Mouse (Mus musculus) olfactory bulb, adult 2 months (tissue): ENCODE measurements around the gene Isg20. TPM values are rescaled to one million over a fixed set of nuclear protein-coding genes. Genes with fewer than 3 reads are reported as not detected.

Source experiments
- H3K27ac ChIP-seq: fragments of 200-500 bp; 2 replicates; pipeline ENCODE4 v1.5.1; 2012; ENCODE audit warnings: low read depth, low read length; ENCODE audit not compliant: insufficient read depth
- H3K4me1 ChIP-seq: fragments of 200-500 bp; 2 replicates; pipeline ENCODE4 v1.6.1; 2012; ENCODE audit warnings: low read length; ENCODE audit not compliant: control insufficient read depth, insufficient read depth
- H3K4me3 ChIP-seq: fragments of 200-500 bp; 2 replicates; pipeline ENCODE4 v1.5.1; 2012; ENCODE audit warnings: mild to moderate bottlenecking, low read depth, low read length, moderate library complexity; ENCODE audit not compliant: insufficient read depth
- CTCF ChIP-seq: fragments of 200-500 bp; IDR thresholded peaks from 2 replicates; pipeline ENCODE4 v1.5.1; 2012; ENCODE audit warnings: low read depth, mild to moderate bottlenecking, low read length, moderate library complexity; ENCODE audit not compliant: insufficient read depth
- POLR2A ChIP-seq: fragments of 200-500 bp; IDR thresholded peaks from 2 replicates; pipeline ENCODE4 v1.6.1; 2012; ENCODE audit warnings: mild to moderate bottlenecking, low read depth, low read length, moderate library complexity; ENCODE audit not compliant: insufficient read depth
- WGBS: fragments of 180-500 bp; shearing (Covaris S2); methylation state at CpG from one replicate; pipeline ENCODE4 v1.1.7; 2018; 5-methylcytosine and 5-hydroxymethylcytosine counted together
- polyA plus RNA-seq: library from polyadenylated mRNA; stranded (reverse); fragments of >200 nt; gene quantifications from 2 replicates; pipeline ENCODE4 v1.2.4, GENCODE M21; 2012; ENCODE audit warnings: low replicate concordance; ENCODE audit not compliant: missing spikeins, insufficient read depth, insufficient read length

The Isg20 gene
- not detected in 2 replicates for polyA plus RNA-seq

DNA sequence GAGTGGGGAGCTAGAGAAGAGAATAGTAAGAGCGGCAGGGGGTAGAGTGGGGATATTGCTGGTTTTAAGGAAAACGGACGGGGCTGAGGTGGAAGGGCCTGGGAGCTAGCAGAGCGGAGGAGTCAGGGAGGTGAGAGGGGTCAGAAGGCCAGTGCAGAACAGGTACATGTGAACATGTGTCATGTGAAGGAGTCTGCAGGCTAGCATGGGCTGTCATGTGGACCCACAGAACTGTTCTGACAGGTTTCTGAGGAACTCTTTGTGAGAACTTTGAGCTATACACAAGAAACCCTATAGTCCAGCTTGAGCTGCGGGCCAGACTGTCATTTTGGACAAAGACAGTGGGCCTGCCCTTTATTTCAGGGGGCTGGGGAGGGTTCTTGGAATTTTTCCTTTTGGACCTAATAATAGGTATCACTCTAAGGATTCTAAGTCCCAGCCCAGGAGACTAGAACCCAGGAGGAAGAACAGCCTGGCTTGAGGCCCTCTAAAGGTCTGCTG, at the start of gene Isg20:
Gene Isg20, plus strand, starts transcription at position 451 of the 501 bp plus-strand sequence.
- Histone ChIP-seq H3K4me3 (peak within 1 kb of the TSS; percentile 27), H3K4me1 (peaks cover 18% of the 10 kb centered on the region), H3K27ac (no peak within 1 kb of the TSS)
- TF ChIP-seq CTCF (no peak), POLR2A (no peak)
- WGBS, result 70% methylated on average over 5 of the region's 5 CpGs

DNA sequence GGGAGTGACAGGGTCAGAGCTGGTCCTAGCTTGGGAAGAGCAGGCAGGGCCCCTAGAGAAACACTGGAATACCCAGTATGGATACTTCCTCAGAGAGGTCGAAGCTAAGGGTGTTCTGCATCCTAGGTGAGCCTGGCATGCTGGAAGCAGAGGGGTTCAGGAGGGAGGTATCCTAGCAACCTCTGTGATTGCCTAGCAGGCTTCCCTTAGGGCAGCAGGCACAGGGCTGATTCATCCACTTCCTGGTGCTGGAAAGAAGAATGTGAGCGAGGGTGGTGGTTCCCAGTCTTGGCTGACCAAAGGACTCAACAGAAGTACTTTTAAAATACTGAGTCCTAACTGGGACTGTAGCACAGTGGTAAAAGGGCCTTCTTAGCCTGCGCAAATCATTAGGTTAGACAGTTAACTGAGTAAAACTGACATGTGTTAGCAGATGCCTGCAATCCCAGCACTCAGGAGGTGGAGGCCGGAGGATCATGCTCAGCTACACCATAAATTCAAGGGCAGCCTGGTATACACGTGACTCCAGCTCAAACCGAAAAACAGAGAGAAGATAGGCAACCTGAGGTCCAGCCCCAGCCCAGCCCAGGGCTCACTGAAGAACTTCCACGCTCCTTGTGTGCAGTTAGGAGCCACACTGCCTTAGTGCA, 49.3 kb upstream of the Isg20 start:
- TF ChIP-seq CTCF, result no peak
- no peak for TF ChIP-seq POLR2A
- H3K4me1 ChIP-seq, result no peaks in the 10 kb centered on the region
- no peak overlapping the region for H3K4me3 ChIP-seq
- 74% methylated on average over 7 of the region's 7 CpGs for whole genome bisulfite sequencing
- no peak overlapping the region for H3K27ac ChIP-seq

DNA sequence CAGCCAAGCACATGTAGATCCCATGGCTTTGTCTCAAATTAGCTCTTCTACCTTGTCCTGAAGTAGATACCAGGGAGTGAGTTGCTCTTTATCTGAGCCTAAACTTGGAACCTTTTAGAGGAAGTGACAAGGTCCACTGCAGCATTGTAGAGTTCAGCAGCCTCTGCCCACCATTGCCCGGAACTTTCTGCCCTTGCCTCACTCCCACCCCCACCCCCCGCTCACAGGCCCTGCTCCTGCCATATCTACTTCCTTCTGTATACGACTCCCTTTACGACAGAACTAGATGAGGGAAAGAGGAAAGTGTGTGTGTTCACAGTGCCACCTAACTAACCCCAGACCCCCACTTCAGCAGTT, 48.8 kb upstream of the Isg20 start:
- TF ChIP-seq POLR2A (no peak), CTCF (no peak)
- Histone ChIP-seq H3K27ac (no peak overlapping the region), H3K4me3 (no peak overlapping the region), H3K4me1 (no peaks in the 10 kb centered on the region)
- 95% methylated on average over 4 of the region's 4 CpGs for WGBS

DNA sequence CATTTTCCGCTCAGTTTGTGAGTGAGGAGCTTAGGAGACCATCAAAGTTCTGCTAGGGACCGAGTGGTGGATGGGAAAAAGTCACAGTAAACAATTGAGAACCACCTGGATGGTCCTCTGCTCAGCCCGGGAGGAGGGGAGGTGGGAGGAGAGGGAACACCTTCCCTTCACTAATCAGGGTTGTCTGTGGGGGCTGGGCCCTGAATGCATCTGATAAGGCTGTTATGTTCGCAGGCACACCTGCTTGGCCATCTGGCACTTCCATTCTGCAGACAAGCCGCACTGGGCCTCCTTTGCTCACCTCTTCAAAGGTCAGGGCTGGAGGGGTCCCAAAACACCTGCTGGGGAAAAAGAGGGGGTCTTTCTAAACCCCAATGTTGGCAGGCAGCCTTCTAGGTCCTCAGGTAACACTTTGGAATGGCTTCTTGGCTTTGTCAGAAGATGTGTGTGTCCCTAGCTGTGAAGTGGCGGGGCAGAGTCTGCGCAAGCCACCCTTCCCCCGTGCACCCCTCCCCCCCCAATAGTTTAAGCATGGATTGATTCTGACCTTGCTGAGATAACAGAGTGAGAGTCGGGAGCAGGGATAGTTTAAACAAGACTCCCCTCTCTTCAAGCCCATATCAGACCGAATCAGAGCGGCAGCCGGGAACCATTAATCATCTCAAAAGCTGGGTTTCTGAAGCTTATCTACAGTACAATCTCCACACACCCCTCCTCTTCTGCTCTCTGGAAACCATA, 47.8 kb upstream of the Isg20 start:
- TF ChIP-seq CTCF (no peak), POLR2A (no peak)
- no peaks in the 10 kb centered on the region for H3K4me1 ChIP-seq
- H3K27ac ChIP-seq, result no peak overlapping the region
- WGBS, result 81% methylated on average over 12 of the region's 12 CpGs
- no peak overlapping the region for H3K4me3 ChIP-seq

DNA sequence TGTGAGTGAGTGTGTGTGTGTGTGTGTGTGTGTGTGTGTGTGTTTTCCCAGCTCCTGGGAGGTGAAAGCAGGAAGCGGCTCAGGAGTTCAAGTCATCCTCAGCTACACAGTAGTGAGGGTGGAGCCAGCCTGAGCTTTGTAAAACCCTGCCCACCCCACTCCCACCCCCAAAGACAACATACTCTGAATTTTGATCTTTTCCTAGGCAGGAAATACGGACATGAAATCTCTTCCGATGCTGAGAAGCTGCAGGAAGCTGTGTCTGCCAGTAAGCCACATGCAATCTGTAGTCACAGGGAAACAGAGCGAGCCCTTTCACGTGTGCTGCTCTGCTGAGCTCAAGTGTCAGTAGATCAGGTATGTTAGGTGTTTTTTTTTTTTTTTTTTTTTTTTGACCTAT, 44.5 kb upstream of the Isg20 start:
- no peak overlapping the region for H3K27ac ChIP-seq
- no peak for TF ChIP-seq POLR2A
- no peak for TF ChIP-seq CTCF
- no peaks in the 10 kb centered on the region for H3K4me1 ChIP-seq
- H3K4me3 ChIP-seq, result no peak overlapping the region
- WGBS, result 81% methylated on average over 5 of the region's 5 CpGs

DNA sequence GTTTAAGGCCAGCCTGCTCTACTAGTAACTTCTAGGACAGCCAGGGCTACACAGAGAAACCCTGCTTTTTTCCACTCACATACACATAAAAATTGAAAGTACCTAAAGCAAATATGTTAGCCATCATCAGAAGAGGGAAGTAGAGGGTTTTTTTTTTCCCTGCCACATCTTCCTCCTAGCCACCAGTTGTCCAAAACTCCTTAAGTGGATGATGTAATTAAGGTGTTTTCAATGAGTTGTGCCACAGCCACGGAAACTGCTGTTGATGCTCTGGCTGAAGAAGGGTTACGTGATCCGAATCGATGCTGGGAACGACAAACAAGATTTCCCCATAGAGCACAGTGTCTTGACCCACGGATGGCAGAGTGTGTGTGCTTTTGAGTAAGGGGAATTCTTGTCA, 40.9 kb upstream of the Isg20 start:
- H3K27ac ChIP-seq, result no peak overlapping the region
- WGBS, result 88% methylated on average over 6 of the region's 6 CpGs
- no peak overlapping the region for H3K4me3 ChIP-seq
- no peak for TF ChIP-seq CTCF
- TF ChIP-seq POLR2A, result no peak
- H3K4me1 ChIP-seq, result no peaks in the 10 kb centered on the region

DNA sequence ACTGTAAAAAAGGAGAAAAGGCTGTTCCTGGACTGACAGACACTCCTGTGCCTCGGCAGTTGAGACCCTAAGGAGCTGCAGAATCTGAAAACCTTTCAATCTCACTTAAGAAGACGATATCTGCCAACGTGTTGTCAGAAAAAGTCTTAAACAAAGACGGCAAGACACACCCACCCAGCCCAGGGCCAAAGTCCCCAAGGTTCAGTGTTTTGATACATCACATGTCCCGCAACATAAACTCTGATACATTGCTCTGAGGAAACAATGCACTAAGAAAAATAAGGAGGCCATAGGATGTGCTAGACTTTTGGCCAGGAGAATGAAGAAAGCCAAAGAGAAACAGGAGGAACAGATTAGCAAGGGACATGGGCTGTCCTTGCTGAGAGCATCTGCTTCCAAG, 40.4 kb upstream of the Isg20 start:
- Histone ChIP-seq H3K4me3 (no peak overlapping the region), H3K27ac (no peak overlapping the region), H3K4me1 (no peaks in the 10 kb centered on the region)
- 84% methylated on average over 5 of the region's 5 CpGs for WGBS
- TF ChIP-seq POLR2A, result no peak
- TF ChIP-seq CTCF, result no peak

DNA sequence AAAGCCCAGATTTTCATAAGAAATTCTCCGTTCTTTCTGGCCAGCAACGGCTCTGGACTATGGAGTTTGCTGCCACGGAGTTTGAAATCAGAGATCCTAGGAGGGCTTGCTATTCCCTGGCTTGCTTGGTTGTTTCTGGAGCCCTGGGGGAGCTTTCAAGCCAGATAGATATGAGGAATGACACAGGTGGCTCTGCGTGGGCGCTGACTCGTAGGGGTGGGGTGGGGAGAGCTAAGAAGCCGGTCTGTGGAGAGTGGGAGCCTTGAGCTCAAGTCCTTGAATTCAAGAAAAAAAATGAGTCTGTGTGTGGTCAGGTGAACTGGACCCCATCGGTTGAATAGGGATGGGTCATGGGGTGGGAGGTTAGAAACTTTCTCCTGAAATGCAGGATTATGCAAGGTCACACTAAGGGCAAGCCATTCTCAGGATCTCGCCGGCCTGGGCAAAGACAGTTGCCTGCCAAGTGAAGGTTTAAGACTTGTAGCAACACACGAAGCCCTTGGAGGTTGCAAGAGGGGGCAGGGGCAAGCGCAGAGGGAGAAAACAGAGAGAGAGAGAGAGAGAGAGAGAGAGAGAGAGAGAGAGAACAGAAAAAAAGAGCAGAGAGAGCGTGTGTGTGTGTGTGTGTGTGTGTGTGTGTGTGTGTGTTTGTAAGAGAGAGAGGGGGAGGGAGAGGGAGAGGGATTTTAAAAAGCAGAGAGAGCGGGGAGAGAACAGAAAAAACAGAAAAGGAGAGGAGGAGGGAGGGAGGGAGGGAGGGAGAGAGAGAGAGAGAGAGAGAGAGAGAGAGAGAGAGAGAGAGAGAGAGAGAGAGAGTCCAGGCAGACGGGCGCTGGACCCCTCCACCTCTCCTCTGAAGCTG, 31.4 kb upstream of the Isg20 start:
- H3K27ac ChIP-seq, result no peak overlapping the region
- H3K4me3 ChIP-seq, result peak overlapping the region; percentile 65
- TF ChIP-seq CTCF (no peak), POLR2A (no peak)
- WGBS, result 12% methylated on average over 16 of the region's 16 CpGs
- H3K4me1 ChIP-seq, result peaks cover 32% of the 10 kb centered on the region
